Mouse (Mus musculus) kidney, adult 10 weeks (tissue): ENCODE results near the gene Vmn2r13. TPM values are rescaled to one million over a fixed set of nuclear protein-coding genes. Genes with fewer than 3 reads are reported as not detected.

Experiments
- polyA plus RNA-seq: library from polyadenylated mRNA; stranded (reverse); fragments of 350-450 nt; fragmentation: Illumina TruSeq; extraction: RNeasy Lipid Tissue Mini Kit (QIAGEN cat#74804); gene quantifications from one replicate; pipeline ENCODE4 v1.2.3, GENCODE M21; 2014; ENCODE audit warnings: low read depth, low replicate concordance

Gene Vmn2r13
- not detected for polyA plus RNA-seq

GRCm38 (mm10) chr5:109192099-109192498 lies at the start of gene Vmn2r13:
Vmn2r13 (minus strand) TSS chr5:109192199.

GRCm38 (mm10) chr5:109224608-109225007 lies 32.6 kb upstream of the Vmn2r13 start, which contains the start of gene Vmn2r14:
Vmn2r14 (minus strand) TSS chr5:109224708.

Other genes starting within 250 kb of the Vmn2r13 start
- gene Vmn2r10, start 185.7 kb downstream of the Vmn2r13 start, polyA plus RNA-seq = not detected
- gene Vmn2r11, start 132.6 kb downstream of the Vmn2r13 start, polyA plus RNA-seq = not detected
- gene Vmn2r12, start 94.2 kb downstream of the Vmn2r13 start, polyA plus RNA-seq = not detected
- gene Vmn2r14, start 32.5 kb upstream of the Vmn2r13 start, polyA plus RNA-seq = not detected
- gene Vmn2r15, start 105.4 kb upstream of the Vmn2r13 start, polyA plus RNA-seq = not detected
- not detected for gene Vmn2r16, start 138.0 kb upstream of the Vmn2r13 start, polyA plus RNA-seq
- gene Vmn2r17, start 227.5 kb upstream of the Vmn2r13 start, polyA plus RNA-seq = not detected